ENCODE assay signal across 14 mouse cellular contexts in genomic region chr8:54975506-54975905, GRCm38 (mm10). TPM values are rescaled to one million over a fixed set of nuclear protein-coding genes. Genes with fewer than 3 reads are reported as not detected.
DNase-seq lines count a peak whose midpoint lies in the region; ATAC-seq and TF ChIP-seq lines count a peak whose summit lies in the region.
"Had no signal": no experiment of that assay in that cellular context is flagged by ENCODE, and none has a peak within 500 bp of the region (broad histone marks: within the 10 kb centered on the region; RNA-seq: fewer than 3 reads in every experiment).

No protein-coding gene starts in this region.

- no peak overlapping the region for H3K4me2 ChIP-seq in neural tube, embryonic 12.5 days (replicated peaks)
- no peak overlapping the region for H3K4me2 ChIP-seq in forebrain, embryonic 13.5 days
- H3K4me2 ChIP-seq in hindbrain, postnatal 0 days (ENCODE audit: low read depth, low read length), result 0 out of 2 replicates have a peak overlapping the region, but pooled peaks have one; percentile 5
- H3K4me2 ChIP-seq: embryonic facial prominence, embryonic 12.5 days; liver, embryonic 13.5 days had no signal

- no peak overlapping the region for H3K27ac ChIP-seq in neural tube, embryonic 12.5 days
- H3K27ac ChIP-seq in forebrain, embryonic 13.5 days, result no peak overlapping the region; the same call in 1 of the 2 replicates
- no peak overlapping the region for H3K27ac ChIP-seq in hindbrain, postnatal 0 days
- H3K27ac ChIP-seq: embryonic facial prominence, embryonic 12.5 days; liver, embryonic 13.5 days had no signal

- no peak for TF ChIP-seq CTCF in hindbrain, postnatal 0 days (IDR thresholded peaks at IDR 0.05; ENCODE audit: low read depth)

- no peak for DNase-seq in neural tube, embryonic 10.5 days (ENCODE audit: extremely low spot score, low spot score)
- peak; percentile 81 for DNase-seq in hindbrain, postnatal 0 days (ENCODE audit: low spot score)
- DNase-seq in left cerebral cortex, postnatal 25 days (ENCODE audit: low spot score in 2 of 2), result no peak
- no peak for DNase-seq in layer of hippocampus, adult 9-11 months
- no peak for DNase-seq in left cerebral cortex, adult 11 months (ENCODE audit: low spot score)
- DNase-seq: heart, postnatal 36 days; kidney, adult 2 months; liver, embryonic 13.5 days; lung, postnatal 4 days had no signal

- 14% methylated on average over 2 of the region's 2 CpGs for WGBS in neural tube, embryonic 12.5 days
- WGBS in forebrain, embryonic 13.5 days, result 2% methylated on average over 2 of the region's 2 CpGs
- WGBS in hindbrain, postnatal 0 days, result 6% methylated on average over 2 of the region's 2 CpGs

- H3K27me3 ChIP-seq in neural tube, embryonic 12.5 days (replicated peaks), result no peaks in the 10 kb centered on the region
- no peaks in the 10 kb centered on the region for H3K27me3 ChIP-seq in forebrain, embryonic 13.5 days
- no peaks in the 10 kb centered on the region for H3K27me3 ChIP-seq in hindbrain, postnatal 0 days (ENCODE audit: insufficient read depth, low read length)
- H3K27me3 ChIP-seq: CH12.LX; embryonic facial prominence, embryonic 12.5 days; liver, embryonic 13.5 days had no signal

- H3K9me3 ChIP-seq in neural tube, embryonic 12.5 days, result no peaks in the 10 kb centered on the region
- H3K9me3 ChIP-seq in forebrain, embryonic 13.5 days (replicated peaks), result no peaks in the 10 kb centered on the region
- H3K9me3 ChIP-seq in hindbrain, postnatal 0 days (ENCODE audit: low read length), result no peaks in the 10 kb centered on the region
- H3K9me3 ChIP-seq: embryonic facial prominence, embryonic 12.5 days; liver, embryonic 13.5 days had no signal

- H3K4me1 ChIP-seq in neural tube, embryonic 12.5 days, result no peaks in the 10 kb centered on the region
- peaks cover 13% of the 10 kb centered on the region for H3K4me1 ChIP-seq in forebrain, embryonic 13.5 days
- no peaks in the 10 kb centered on the region; the same call in 1 of the 2 replicates for H3K4me1 ChIP-seq in hindbrain, postnatal 0 days (ENCODE audit: insufficient read depth, low read length)
- H3K4me1 ChIP-seq: embryonic facial prominence, embryonic 12.5 days; liver, embryonic 13.5 days had no signal

- no peaks in the 10 kb centered on the region for H3K36me3 ChIP-seq in neural tube, embryonic 12.5 days
- no peaks in the 10 kb centered on the region for H3K36me3 ChIP-seq in forebrain, embryonic 13.5 days (ENCODE audit: poor library complexity, severe bottlenecking)
- no peaks in the 10 kb centered on the region for H3K36me3 ChIP-seq in hindbrain, postnatal 0 days (ENCODE audit: insufficient read depth, low read length)
- H3K36me3 ChIP-seq: embryonic facial prominence, embryonic 12.5 days; liver, embryonic 13.5 days had no signal

- ATAC-seq in neural tube, embryonic 12.5 days (ENCODE audit: low FRiP score, low read depth), result peak; percentile 85; the same call in 1 of the 2 replicates
- ATAC-seq in forebrain, embryonic 13.5 days, result peak; percentile 85
- peak; percentile 87 for ATAC-seq in hindbrain, postnatal 0 days
- ATAC-seq: Patski had no signal

- intact Hi-C loops in left cerebral cortex, postnatal 25 days (cut with DNase I), result no loop called here

- no peak overlapping the region for H3K9ac ChIP-seq in neural tube, embryonic 12.5 days
- no peak overlapping the region for H3K9ac ChIP-seq in forebrain, embryonic 13.5 days
- H3K9ac ChIP-seq in hindbrain, postnatal 0 days (replicated peaks; ENCODE audit: low read length), result no peak overlapping the region
- H3K9ac ChIP-seq: embryonic facial prominence, embryonic 12.5 days; liver, embryonic 13.5 days had no signal

- no peak overlapping the region for H3K4me3 ChIP-seq in neural tube, embryonic 12.5 days
- H3K4me3 ChIP-seq in forebrain, embryonic 13.5 days, result no peak overlapping the region
- H3K4me3 ChIP-seq in hindbrain, postnatal 0 days (ENCODE audit: low read length), result no peak overlapping the region
- H3K4me3 ChIP-seq: embryonic facial prominence, embryonic 12.5 days; liver, embryonic 13.5 days had no signal

RNA-seq across cellular contexts. Expression of gene Gpm6a, which starts 20.9 kb away (rescaled TPM):
- polyA plus RNA-seq in neural tube, embryonic 12.5 days (2016; fragmentation: Nextera tagmentation; extraction: Ambion mirVana), result 115 and 122 TPM in 2 replicates
- 366 and 370 TPM in 2 replicates for polyA plus RNA-seq in forebrain, embryonic 13.5 days (2015; fragmentation: Nextera tagmentation; extraction: Ambion mirVana)
- 709 and 772 TPM in 2 replicates for total RNA-seq in hindbrain, postnatal 0 days (2014; rRNA removed)
- polyA plus RNA-seq in hindbrain, postnatal 0 days (2015; fragmentation: Nextera tagmentation; extraction: Ambion mirVana), result 546 and 548 TPM in 2 replicates
- 1,000 to 10,000 TPM; 1,139 to 1,241 TPM for total RNA-seq in left cerebral cortex, postnatal 25 days (2021)
- polyA plus RNA-seq: Patski had no signal
